Mouse (Mus musculus) kidney, adult 2 months (tissue): ENCODE data around the gene Rac1.

Experiments
- CTCF ChIP-seq: fragments of 200-500 bp; conservative IDR thresholded peaks from 2 replicates; pipeline ENCODE4 v1.5.1; 2011; ENCODE audit warnings: low read depth, mild to moderate bottlenecking, control low read depth, low read length, moderate library complexity, mixed read lengths; ENCODE audit not compliant: insufficient read depth, insufficient read length
- POLR2A ChIP-seq: fragments of 200-500 bp; IDR thresholded peaks from one replicate; pipeline ENCODE4 v1.6.1; 2011; ENCODE audit warnings: low read depth, low read length, control low read depth

- TF ChIP-seq POLR2A = no peak
- no peak for TF ChIP-seq CTCF
Measured at GRCm38 (mm10) chr5:143520415-143520814, 7.4 kb downstream of the Rac1 start.
